Mouse (Mus musculus) heart, embryonic 11.5 days (tissue): ENCODE measurements around the gene Trove2. TPM values are rescaled to one million over a fixed set of nuclear protein-coding genes. Genes with fewer than 3 reads are reported as not detected.

ENCODE experiments used
- ATAC-seq: fragments of 200-750 bp; cut with Nextera tagmentation; replicated peaks from 2 replicates; pipeline ENCODE4 v1.8.0; 2017; ENCODE audit warnings: moderate library complexity; ENCODE audit not compliant: insufficient number of reproducible peaks, low FRiP score, low TSS enrichment
- H3K27ac ChIP-seq: fragments of 300-500 bp; sonication (generic); 2 replicates; pipeline ENCODE4 v1.5.1; 2014; ENCODE audit warnings: mild to moderate bottlenecking, low read depth, low read length
- H3K27me3 ChIP-seq: fragments of 300-500 bp; sonication (generic); 2 replicates; pipeline ENCODE4 v1.6.1; 2014; ENCODE audit warnings: mild to moderate bottlenecking, low read length, mixed read lengths; ENCODE audit not compliant: control insufficient read depth, insufficient read depth
- H3K36me3 ChIP-seq: fragments of 300-500 bp; sonication (generic); 2 replicates; pipeline ENCODE4 v1.6.1; 2014; ENCODE audit warnings: mild to moderate bottlenecking, low read length, moderate library complexity, mixed read lengths; ENCODE audit not compliant: control insufficient read depth, insufficient read depth
- H3K4me1 ChIP-seq: fragments of 300-500 bp; sonication (generic); 2 replicates; pipeline ENCODE4 v1.6.1; 2014; ENCODE audit warnings: low read length; ENCODE audit not compliant: control insufficient read depth, insufficient read depth
- H3K4me2 ChIP-seq: fragments of 300-500 bp; sonication (generic); 2 replicates; pipeline ENCODE4 v1.6.1; 2014; ENCODE audit warnings: mild to moderate bottlenecking, moderate library complexity
- H3K4me3 ChIP-seq: fragments of 300-500 bp; sonication (generic); 2 replicates; pipeline ENCODE4 v1.5.1; 2014; ENCODE audit warnings: low read depth, low read length
- H3K9ac ChIP-seq: fragments of 300-500 bp; sonication (generic); 2 replicates; pipeline ENCODE4 v1.6.1; 2014; ENCODE audit warnings: mild to moderate bottlenecking, low read depth, low read length, moderate library complexity
- H3K9me3 ChIP-seq: fragments of 300-500 bp; sonication (generic); replicated peaks from 2 replicates; pipeline ENCODE4 v1.6.1; 2016; ENCODE audit warnings: low read length; ENCODE audit not compliant: control insufficient read depth
- WGBS: fragments of 180-500 bp; shearing (Covaris S2); extraction: QIAGEN DNeasy Blood & Tissue Kit; methylation state at CpG from one replicate; pipeline ENCODE4 v1.1.7; 2014; ENCODE audit not compliant: insufficient replicate concordance; 5-methylcytosine and 5-hydroxymethylcytosine counted together
- polyA plus RNA-seq: library from polyadenylated mRNA; unstranded; fragments of >200 nt; fragmentation: Nextera tagmentation; extraction: Ambion mirVana; gene quantifications from 2 replicates; pipeline ENCODE4 v1.2.1, GENCODE M21; 2014

Trove2 gene
- polyA plus RNA-seq, 1 experiment from 2014 or later = 13.2 TPM

GRCm38 (mm10) chr1:143777558-143778218 lies 820 bp upstream of the Trove2 start:
- peak overlapping the region; percentile 94 for H3K9ac ChIP-seq
- under 1% methylated on average over 39 of the region's 39 CpGs for WGBS
- peaks cover 11% of the 10 kb centered on the region for H3K4me1 ChIP-seq
- no peaks in the 10 kb centered on the region for H3K36me3 ChIP-seq
- H3K4me3 ChIP-seq = peak overlapping the region; percentile 84
- ATAC-seq = peak; percentile 47
- H3K27me3 ChIP-seq = no peaks in the 10 kb centered on the region
- H3K27ac ChIP-seq = peak overlapping the region; percentile 66
- peak overlapping the region; percentile 90 for H3K4me2 ChIP-seq
- H3K9me3 ChIP-seq = no peaks in the 10 kb centered on the region

- Histone ChIP-seq H3K36me3 (no peaks in the 10 kb centered on the region), H3K4me1 (peaks cover 11% of the 10 kb centered on the region), H3K4me2 (peak overlapping the region; percentile 34; the same call in 1 of the 2 replicates), H3K9ac (no peak overlapping the region), H3K27me3 (no peaks in the 10 kb centered on the region), H3K27ac (no peak overlapping the region), H3K4me3 (no peak overlapping the region), H3K9me3 (no peaks in the 10 kb centered on the region)
- 27% methylated on average over 6 of the region's 6 CpGs for WGBS
- ATAC-seq = no peak
These were observed 3.0 kb downstream of the Trove2 start for GRCm38 (mm10) chr1:143773909-143774308.

- H3K9me3 ChIP-seq = no peaks in the 10 kb centered on the region
- H3K4me2 ChIP-seq = no peak overlapping the region; the same call in 1 of the 2 replicates
- no peaks in the 10 kb centered on the region for H3K27me3 ChIP-seq
- ATAC-seq = no peak
- 67% methylated on average over 7 of the region's 7 CpGs for WGBS
- no peak overlapping the region for H3K4me3 ChIP-seq
- H3K27ac ChIP-seq = no peak overlapping the region
- H3K4me1 ChIP-seq = peaks cover 6% of the 10 kb centered on the region; the same call in 1 of the 2 replicates
- no peaks in the 10 kb centered on the region for H3K36me3 ChIP-seq
- no peak overlapping the region for H3K9ac ChIP-seq
These were observed 3.8 kb downstream of the Trove2 start for GRCm38 (mm10) chr1:143773082-143773481.

- no peaks in the 10 kb centered on the region for H3K9me3 ChIP-seq
- H3K27ac ChIP-seq = no peak overlapping the region
- no peaks in the 10 kb centered on the region for H3K27me3 ChIP-seq
- no peak overlapping the region for H3K4me3 ChIP-seq
- H3K4me2 ChIP-seq = no peak overlapping the region
- peaks cover 6% of the 10 kb centered on the region; the same call in 1 of the 2 replicates for H3K4me1 ChIP-seq
- 83% methylated on average over 20 of the region's 20 CpGs for WGBS
- no peak for ATAC-seq
- no peaks in the 10 kb centered on the region; the same call in 1 of the 2 replicates for H3K36me3 ChIP-seq
- H3K9ac ChIP-seq = no peak overlapping the region
These were observed 6.3 kb downstream of the Trove2 start for GRCm38 (mm10) chr1:143770444-143771109.

GRCm38 (mm10) chr1:143766238-143766637 lies 10.6 kb downstream of the Trove2 start:
- Histone ChIP-seq H3K36me3 (no peaks in the 10 kb centered on the region; the same call in 1 of the 2 replicates), H3K4me1 (no peaks in the 10 kb centered on the region), H3K27ac (no peak overlapping the region), H3K4me3 (no peak overlapping the region), H3K4me2 (no peak overlapping the region), H3K27me3 (no peaks in the 10 kb centered on the region), H3K9ac (no peak overlapping the region), H3K9me3 (no peaks in the 10 kb centered on the region)
- WGBS = 89% methylated on average over 6 of the region's 6 CpGs
- no peak for ATAC-seq

- no peaks in the 10 kb centered on the region for H3K4me1 ChIP-seq
- no peak overlapping the region for H3K9ac ChIP-seq
- no peak overlapping the region for H3K4me2 ChIP-seq
- no peak overlapping the region for H3K4me3 ChIP-seq
- ATAC-seq = no peak
- peaks cover 2% of the 10 kb centered on the region for H3K36me3 ChIP-seq
- WGBS = 72% methylated on average over 4 of the region's 4 CpGs
- H3K27ac ChIP-seq = no peak overlapping the region
- no peaks in the 10 kb centered on the region for H3K27me3 ChIP-seq
- H3K9me3 ChIP-seq = no peaks in the 10 kb centered on the region
These were observed 11.1 kb downstream of the Trove2 start for GRCm38 (mm10) chr1:143765801-143766200.

- Histone ChIP-seq H3K4me3 (no peak overlapping the region), H3K4me1 (no peaks in the 10 kb centered on the region), H3K36me3 (peaks cover 5% of the 10 kb centered on the region), H3K4me2 (no peak overlapping the region), H3K27ac (no peak overlapping the region), H3K9ac (no peak overlapping the region), H3K9me3 (no peaks in the 10 kb centered on the region), H3K27me3 (no peaks in the 10 kb centered on the region)
- ATAC-seq = no peak
- 77% methylated on average over 1 of the region's 1 CpGs for WGBS
These were observed 12.4 kb downstream of the Trove2 start for GRCm38 (mm10) chr1:143764443-143764842.

GRCm38 (mm10) chr1:143762159-143762558 lies 14.7 kb downstream of the Trove2 start:
- H3K36me3 ChIP-seq = peaks cover 9% of the 10 kb centered on the region
- WGBS = 93% methylated on average over 8 of the region's 8 CpGs
- H3K4me1 ChIP-seq = no peaks in the 10 kb centered on the region
- no peak for ATAC-seq
- H3K27ac ChIP-seq = no peak overlapping the region
- H3K27me3 ChIP-seq = no peaks in the 10 kb centered on the region
- no peaks in the 10 kb centered on the region for H3K9me3 ChIP-seq
- no peak overlapping the region for H3K4me2 ChIP-seq
- H3K4me3 ChIP-seq = no peak overlapping the region
- H3K9ac ChIP-seq = no peak overlapping the region
